Mouse (Mus musculus) midbrain, embryonic 12.5 days (tissue): ENCODE measurements at regions not wholly inside any gene's neighbourhood (a gene's known extent, or its start where the extent isn't known, plus 50 kb on each side); places are given as distances from the start of the nearest gene placed in this dataset.

Source experiments
- ATAC-seq: fragments of 200-750 bp; cut with Nextera tagmentation; 2 replicates; pipeline ENCODE4 v1.8.0; 2017; ENCODE audit warnings: low read depth, moderate TSS enrichment, moderate library complexity; ENCODE audit not compliant: low FRiP score
- H3K27ac ChIP-seq: fragments of 300-500 bp; sonication (generic); replicated peaks from 2 replicates; pipeline ENCODE4 v1.5.1; 2016; ENCODE audit warnings: mild to moderate bottlenecking
- H3K27me3 ChIP-seq: fragments of 300-500 bp; sonication (generic); 2 replicates; pipeline ENCODE4 v1.6.1; 2016; ENCODE audit warnings: mild to moderate bottlenecking
- H3K36me3 ChIP-seq: fragments of 300-500 bp; sonication (generic); 2 replicates; pipeline ENCODE4 v1.6.1; 2016
- H3K4me1 ChIP-seq: fragments of 300-500 bp; sonication (generic); 2 replicates; pipeline ENCODE4 v1.6.1; 2016
- H3K4me2 ChIP-seq: fragments of 300-500 bp; sonication (generic); replicated peaks from 2 replicates; pipeline ENCODE4 v1.6.1; 2016; ENCODE audit warnings: mild to moderate bottlenecking, moderate library complexity
- H3K4me3 ChIP-seq: fragments of 300-500 bp; sonication (generic); 2 replicates; pipeline ENCODE4 v1.5.1; 2016; ENCODE audit warnings: mild to moderate bottlenecking
- H3K9ac ChIP-seq: fragments of 300-500 bp; sonication (generic); replicated peaks from 2 replicates; pipeline ENCODE4 v1.6.1; 2016; ENCODE audit warnings: mild to moderate bottlenecking, moderate library complexity
- H3K9me3 ChIP-seq: fragments of 300-500 bp; sonication (generic); 2 replicates; pipeline ENCODE4 v1.6.1; 2016; ENCODE audit warnings: mild to moderate bottlenecking
- WGBS: fragments of 180-500 bp; shearing (Covaris S2); methylation state at CpG from one replicate; pipeline ENCODE4 v1.1.7; 2016; 5-methylcytosine and 5-hydroxymethylcytosine counted together

DNA sequence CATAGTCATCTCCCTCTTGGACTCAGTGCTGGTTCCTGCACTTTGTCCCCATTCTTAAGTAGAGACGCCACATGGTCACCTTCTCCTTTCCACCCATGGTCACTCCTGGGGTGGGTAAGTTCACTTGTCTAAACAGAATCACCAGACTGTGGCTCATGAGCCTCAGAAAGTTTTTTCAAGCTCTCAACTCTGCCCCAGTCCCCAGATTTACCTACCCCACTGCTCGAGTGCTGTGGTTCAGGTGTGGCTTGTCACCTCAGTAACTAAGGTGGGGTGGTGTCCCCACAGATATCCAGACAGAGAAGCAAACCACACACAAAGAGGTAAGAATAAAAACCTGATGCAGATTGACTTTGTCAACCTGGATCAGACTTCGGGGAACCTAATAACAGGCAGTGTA lies 87.6 kb downstream of the Rpl10-ps3 start:
- Histone ChIP-seq H3K27me3 (no peaks in the 10 kb centered on the region), H3K4me2 (no peak overlapping the region), H3K4me3 (no peak overlapping the region), H3K36me3 (no peaks in the 10 kb centered on the region), H3K9me3 (no peaks in the 10 kb centered on the region), H3K9ac (no peak overlapping the region), H3K27ac (no peak overlapping the region), H3K4me1 (peaks cover 3% of the 10 kb centered on the region; the same call in 1 of the 2 replicates)
- 83% methylated on average over 3 of the region's 3 CpGs for WGBS
- no peak for ATAC-seq

DNA sequence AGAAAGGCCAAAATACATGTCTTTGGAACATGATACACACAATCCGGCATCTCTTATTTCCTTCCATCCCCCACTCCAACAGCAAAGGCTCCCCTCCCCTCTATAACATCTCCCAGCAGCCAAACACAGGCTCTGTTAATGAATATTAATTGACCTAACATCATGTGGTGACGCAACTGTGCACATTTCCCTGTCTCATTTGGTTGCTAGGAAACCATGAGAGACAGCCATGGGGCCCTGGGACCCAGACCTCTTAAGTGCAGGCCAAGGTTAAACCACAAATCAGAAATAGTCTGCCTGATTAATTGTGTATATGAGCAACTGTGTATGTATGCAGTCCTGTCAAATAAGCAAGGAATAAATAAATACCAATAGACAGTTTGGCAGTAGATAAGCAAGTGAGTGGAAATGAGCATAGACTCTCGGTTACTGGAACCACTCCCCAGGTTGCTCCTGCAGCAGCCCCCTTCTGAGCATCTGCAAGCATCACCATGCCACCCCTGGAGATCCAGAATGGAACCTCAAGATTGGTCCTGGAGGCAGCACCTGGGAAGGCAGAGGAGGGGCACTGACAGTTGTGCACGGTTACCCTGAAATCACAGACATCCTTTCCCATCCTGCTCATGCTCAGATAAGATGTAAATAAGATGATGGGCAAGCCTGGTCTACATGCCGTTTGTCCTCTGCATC lies 99.6 kb downstream of the Rpl10-ps3 start:
- peak overlapping the region; percentile 7; the same call in 1 of the 2 replicates for H3K4me2 ChIP-seq
- ATAC-seq: peak; percentile 97
- no peaks in the 10 kb centered on the region for H3K9me3 ChIP-seq
- H3K27me3 ChIP-seq: no peaks in the 10 kb centered on the region
- no peaks in the 10 kb centered on the region for H3K36me3 ChIP-seq
- WGBS: 35% methylated on average over 5 of the region's 5 CpGs
- no peak overlapping the region for H3K9ac ChIP-seq
- H3K27ac ChIP-seq: peak overlapping the region; percentile 87
- H3K4me1 ChIP-seq: peaks cover 31% of the 10 kb centered on the region
- H3K4me3 ChIP-seq: no peak overlapping the region

- H3K36me3 ChIP-seq: no peaks in the 10 kb centered on the region
- H3K9ac ChIP-seq: no peak overlapping the region
- H3K4me3 ChIP-seq: no peak overlapping the region
- no peak for ATAC-seq
- no peaks in the 10 kb centered on the region for H3K27me3 ChIP-seq
- H3K9me3 ChIP-seq: no peaks in the 10 kb centered on the region
- peaks cover 36% of the 10 kb centered on the region for H3K4me1 ChIP-seq
- 63% methylated on average over 8 of the region's 8 CpGs for WGBS
- H3K4me2 ChIP-seq: no peak overlapping the region
- H3K27ac ChIP-seq: no peak overlapping the region
These were observed 103.8 kb downstream of the Rpl10-ps3 start for GRCm38 (mm10) chr9:50240923-50241322.

GRCm38 (mm10) chr9:50235908-50236307 lies 108.9 kb downstream of the Rpl10-ps3 start:
- Histone ChIP-seq H3K9me3 (no peaks in the 10 kb centered on the region), H3K4me3 (no peak overlapping the region), H3K27me3 (no peaks in the 10 kb centered on the region), H3K9ac (no peak overlapping the region), H3K4me2 (no peak overlapping the region), H3K4me1 (peaks cover 25% of the 10 kb centered on the region), H3K27ac (peak overlapping the region; percentile 35; the same call in 1 of the 2 replicates), H3K36me3 (no peaks in the 10 kb centered on the region)
- 23% methylated on average over 1 of the region's 1 CpGs for WGBS
- ATAC-seq: peak; percentile 65; the same call in 1 of the 2 replicates

GRCm38 (mm10) chr9:50234655-50235054 lies 110.1 kb downstream of the Rpl10-ps3 start:
- H3K9ac ChIP-seq: no peak overlapping the region
- H3K36me3 ChIP-seq: no peaks in the 10 kb centered on the region
- H3K4me1 ChIP-seq: peaks cover 29% of the 10 kb centered on the region
- no peak overlapping the region for H3K27ac ChIP-seq
- H3K9me3 ChIP-seq: no peaks in the 10 kb centered on the region
- no peak for ATAC-seq
- no peaks in the 10 kb centered on the region for H3K27me3 ChIP-seq
- 88% methylated on average over 6 of the region's 6 CpGs for WGBS
- H3K4me3 ChIP-seq: no peak overlapping the region
- H3K4me2 ChIP-seq: no peak overlapping the region

GRCm38 (mm10) chr9:50232958-50233510 lies 111.7 kb downstream of the Rpl10-ps3 start:
- Histone ChIP-seq H3K27me3 (no peaks in the 10 kb centered on the region), H3K9ac (no peak overlapping the region), H3K4me2 (no peak overlapping the region), H3K4me1 (peaks cover 29% of the 10 kb centered on the region), H3K4me3 (no peak overlapping the region), H3K27ac (no peak overlapping the region), H3K9me3 (no peaks in the 10 kb centered on the region), H3K36me3 (no peaks in the 10 kb centered on the region)
- ATAC-seq: no peak
- WGBS: 90% methylated on average over 4 of the region's 4 CpGs

DNA sequence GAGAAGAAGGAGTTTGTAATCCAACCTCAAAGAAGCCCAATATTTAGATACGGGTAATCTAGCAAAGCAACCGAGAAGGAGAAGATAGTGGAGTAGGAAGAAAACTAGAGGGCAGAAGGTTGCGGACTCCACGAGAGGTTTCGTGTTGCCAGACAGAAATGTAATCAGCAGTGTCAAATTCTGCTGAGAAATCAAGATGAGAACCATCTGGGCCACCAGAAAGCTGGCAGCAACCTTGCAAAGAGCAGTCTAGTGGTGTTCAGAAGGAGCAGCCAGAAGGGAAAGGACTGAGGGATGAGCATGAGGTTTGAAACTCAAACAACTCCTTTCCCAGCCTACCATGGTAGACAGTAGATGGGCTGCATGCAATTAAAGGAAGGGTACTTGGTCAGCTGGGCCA lies 134.3 kb downstream of the Rpl10-ps3 start:
- H3K36me3 ChIP-seq: no peaks in the 10 kb centered on the region

GRCm38 (mm10) chr9:50199422-50200218 lies 145.1 kb downstream of the Rpl10-ps3 start:
- Histone ChIP-seq H3K9me3 (no peaks in the 10 kb centered on the region), H3K4me1 (no peaks in the 10 kb centered on the region), H3K4me3 (no peak overlapping the region), H3K36me3 (no peaks in the 10 kb centered on the region), H3K9ac (no peak overlapping the region), H3K27ac (no peak overlapping the region), H3K27me3 (no peaks in the 10 kb centered on the region), H3K4me2 (no peak overlapping the region)
- WGBS: 88% methylated on average over 7 of the region's 7 CpGs
- ATAC-seq: no peak

More for the DNA sequence above, 134.3 kb downstream of the Rpl10-ps3 start:
- H3K9ac ChIP-seq: no peak overlapping the region
- H3K27ac ChIP-seq: no peak overlapping the region
- WGBS: 84% methylated on average over 5 of the region's 5 CpGs
- H3K27me3 ChIP-seq: no peaks in the 10 kb centered on the region
- no peak for ATAC-seq
- H3K4me1 ChIP-seq: no peaks in the 10 kb centered on the region
- H3K9me3 ChIP-seq: no peaks in the 10 kb centered on the region
- H3K4me2 ChIP-seq: no peak overlapping the region
- H3K4me3 ChIP-seq: no peak overlapping the region

DNA sequence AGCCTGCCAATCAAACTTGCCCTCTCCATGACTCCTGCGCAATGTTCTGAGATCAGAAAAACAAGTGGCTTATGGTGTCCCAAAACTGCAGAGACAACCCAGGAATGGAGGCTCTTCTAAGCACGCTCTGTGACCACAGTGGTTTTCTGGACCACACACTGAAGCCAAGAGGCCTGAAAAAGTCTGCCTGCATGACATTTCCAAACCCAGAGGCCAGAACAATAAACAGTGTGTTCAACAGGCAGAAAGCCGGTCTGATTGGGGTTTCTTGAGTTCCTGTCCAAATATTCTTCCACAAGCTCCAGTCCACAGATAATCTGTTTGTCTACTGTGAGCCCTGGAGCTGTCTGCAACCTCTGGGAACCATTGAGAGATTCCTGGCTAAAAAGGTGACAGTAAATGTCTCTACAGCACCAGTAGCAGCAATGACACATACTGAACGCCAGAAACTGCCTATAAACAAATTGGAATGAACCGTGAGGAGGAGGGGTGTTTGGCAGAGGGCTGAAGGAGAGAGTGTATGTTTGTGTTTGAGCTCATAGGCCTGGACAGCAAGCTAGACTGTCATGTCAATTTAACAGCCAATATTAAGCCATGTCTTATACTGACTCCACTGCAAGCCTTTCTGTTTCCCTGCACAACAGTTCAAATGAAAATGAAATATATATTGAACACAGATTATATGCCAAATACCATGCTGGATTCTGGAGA lies 152.2 kb downstream of the Rpl10-ps3 start:
- H3K27ac ChIP-seq: no peak overlapping the region
- no peaks in the 10 kb centered on the region for H3K27me3 ChIP-seq
- H3K9ac ChIP-seq: no peak overlapping the region
- H3K4me1 ChIP-seq: peaks cover 16% of the 10 kb centered on the region
- no peaks in the 10 kb centered on the region for H3K36me3 ChIP-seq
- 75% methylated on average over 5 of the region's 5 CpGs for WGBS
- ATAC-seq: no peak
- no peak overlapping the region for H3K4me3 ChIP-seq
- H3K9me3 ChIP-seq: no peaks in the 10 kb centered on the region
- H3K4me2 ChIP-seq: no peak overlapping the region

- Histone ChIP-seq H3K4me3 (no peak overlapping the region), H3K27me3 (no peaks in the 10 kb centered on the region), H3K4me2 (no peak overlapping the region), H3K27ac (no peak overlapping the region), H3K36me3 (no peaks in the 10 kb centered on the region), H3K4me1 (peaks cover 16% of the 10 kb centered on the region), H3K9me3 (no peaks in the 10 kb centered on the region), H3K9ac (no peak overlapping the region)
- ATAC-seq: no peak
- 8% methylated on average over 3 of the region's 3 CpGs for WGBS
These were observed 153.6 kb downstream of the Rpl10-ps3 start for GRCm38 (mm10) chr9:50191136-50191535.

- Histone ChIP-seq H3K27me3 (no peaks in the 10 kb centered on the region), H3K9ac (no peak overlapping the region), H3K4me1 (peaks cover 16% of the 10 kb centered on the region), H3K36me3 (no peaks in the 10 kb centered on the region), H3K4me2 (no peak overlapping the region), H3K27ac (no peak overlapping the region), H3K4me3 (no peak overlapping the region), H3K9me3 (no peaks in the 10 kb centered on the region)
- 77% methylated on average over 6 of the region's 6 CpGs for WGBS
- no peak for ATAC-seq
These were observed 156.1 kb downstream of the Rpl10-ps3 start for GRCm38 (mm10) chr9:50188576-50189070.
